Mouse (Mus musculus) megakaryocyte, embryonic 14.5 days (primary cell): Measurements from ENCODE around the gene Fcgr3.
"Not testable (repeated sequence)": the region's sequence is repeated elsewhere in the genome, so short reads cannot be mapped to it uniquely, and the experiment has no call there.

Source experiments
- FLI1 ChIP-seq: IDR thresholded peaks from 2 replicates; pipeline ENCODE4 v1.6.1; 2012; ENCODE audit warnings: low read length, inconsistent platforms, mixed read lengths
- GATA1 ChIP-seq: IDR thresholded peaks from 3 replicates; pipeline ENCODE4 v1.6.1; 2012; ENCODE audit warnings: mixed read lengths, low read length, inconsistent platforms, borderline replicate concordance

DNA sequence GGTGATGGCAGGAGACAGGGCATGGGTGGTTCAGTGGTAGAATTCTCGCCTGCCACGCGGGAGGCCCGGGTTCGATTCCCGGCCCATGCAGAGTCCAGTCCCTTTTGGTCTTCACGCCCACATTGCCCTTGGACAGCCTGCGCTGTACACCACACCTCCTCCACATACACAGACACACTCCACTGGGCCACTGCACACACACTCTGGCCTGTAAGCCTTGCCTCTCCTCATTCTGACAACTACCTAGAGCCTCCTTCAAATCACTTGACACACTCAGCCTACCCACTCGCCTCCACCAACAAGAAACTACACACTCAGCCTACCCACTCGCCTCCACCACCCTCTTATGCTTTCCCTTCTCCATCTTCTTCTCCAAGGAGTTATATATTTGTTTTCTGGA is 9.5 kb upstream of the Fcgr3 start:
- TF ChIP-seq GATA1, FLI1: not testable (repeated sequence)
